Mouse (Mus musculus) kidney, embryonic 16.5 days (tissue): ENCODE measurements around the gene Wdr13. TPM values are rescaled to one million over a fixed set of nuclear protein-coding genes. Genes with fewer than 3 reads are reported as not detected.
"Not testable (repeated sequence)": the region's sequence is repeated elsewhere in the genome, so short reads cannot be mapped to it uniquely, and the experiment has no call there.

Experiments
- ATAC-seq: fragments of 200-750 bp; cut with Nextera tagmentation; 2 replicates; pipeline ENCODE4 v1.8.0; 2017; ENCODE audit warnings: moderate TSS enrichment; ENCODE audit not compliant: low FRiP score, low TSS enrichment
- H3K27ac ChIP-seq: fragments of 300-500 bp; sonication (generic); 2 replicates; pipeline ENCODE4 v1.5.1; 2014; ENCODE audit warnings: low read length
- H3K27me3 ChIP-seq: fragments of 300-500 bp; sonication (generic); 2 replicates; pipeline ENCODE4 v1.6.1; 2014; ENCODE audit warnings: low read length, control low read depth, mixed read lengths; ENCODE audit not compliant: insufficient read depth
- H3K36me3 ChIP-seq: fragments of 300-500 bp; sonication (generic); 2 replicates; pipeline ENCODE4 v1.6.1; 2014; ENCODE audit warnings: low read length, control low read depth, mixed read lengths; ENCODE audit not compliant: insufficient read depth
- H3K4me1 ChIP-seq: fragments of 300-500 bp; sonication (generic); 2 replicates; pipeline ENCODE4 v1.6.1; 2014; ENCODE audit warnings: low read length, control low read depth, mixed read lengths; ENCODE audit not compliant: insufficient read depth
- H3K4me2 ChIP-seq: fragments of 300-500 bp; sonication (generic); replicated peaks from 2 replicates; pipeline ENCODE4 v1.6.1; 2014; ENCODE audit warnings: low read depth, low read length
- H3K4me3 ChIP-seq: fragments of 300-500 bp; sonication (generic); 2 replicates; pipeline ENCODE4 v1.5.1; 2014; ENCODE audit warnings: mild to moderate bottlenecking, low read length
- H3K9ac ChIP-seq: fragments of 300-500 bp; sonication (generic); replicated peaks from 2 replicates; pipeline ENCODE4 v1.6.1; 2014; ENCODE audit warnings: low read length
- H3K9me3 ChIP-seq: fragments of 300-500 bp; sonication (generic); 2 replicates; pipeline ENCODE4 v1.6.1; 2016; ENCODE audit warnings: low read length, control low read depth
- WGBS: fragments of 180-500 bp; shearing (Covaris S2); extraction: QIAGEN DNeasy Blood & Tissue Kit; methylation state at CpG from one replicate; pipeline ENCODE4 v1.1.7; 2014; 5-methylcytosine and 5-hydroxymethylcytosine counted together
- polyA plus RNA-seq: library from polyadenylated mRNA; unstranded; fragments of >200 nt; fragmentation: Nextera tagmentation; extraction: Ambion mirVana; gene quantifications from 2 replicates; pipeline ENCODE4 v1.2.1, GENCODE M21; 2015

Wdr13 gene
- polyA plus RNA-seq, 1 experiment from 2014 or later, result 29.6 TPM

DNA sequence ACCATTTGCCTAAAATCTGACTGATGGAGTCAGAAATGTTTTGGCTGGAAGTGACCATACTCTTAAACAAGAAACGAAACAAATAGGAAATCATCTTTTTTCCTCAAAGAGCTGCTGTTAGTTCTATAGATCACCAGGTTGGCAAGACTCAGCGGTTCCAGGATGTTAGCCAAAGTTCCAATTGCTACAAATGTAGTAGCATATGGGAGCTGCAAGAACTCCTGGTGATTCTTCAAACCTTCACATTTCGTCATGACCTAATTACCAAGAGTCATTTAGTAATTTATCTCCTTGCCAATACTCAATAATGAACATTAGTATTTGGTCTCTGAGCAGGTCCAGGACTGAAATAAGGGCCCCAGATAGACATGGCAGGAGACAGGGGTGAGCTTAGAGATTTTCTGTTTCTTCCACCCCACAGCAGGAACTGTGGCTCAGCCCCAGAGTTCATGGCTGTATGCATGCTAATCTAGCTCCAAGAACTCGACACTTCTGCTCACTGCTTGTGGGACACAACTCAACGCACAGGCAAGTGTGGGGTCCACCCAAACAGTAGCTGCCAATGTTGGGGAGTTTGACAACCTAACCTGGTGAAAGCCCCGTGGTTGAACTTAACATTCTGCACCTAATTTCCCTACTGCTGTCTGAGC lies 8.7 kb downstream of the Wdr13 start:
- H3K4me2 ChIP-seq, result no peak overlapping the region
- H3K36me3 ChIP-seq, result peaks cover 21% of the 10 kb centered on the region
- no peaks in the 10 kb centered on the region for H3K27me3 ChIP-seq
- no peak overlapping the region for H3K4me3 ChIP-seq
- 80% methylated on average over 6 of the region's 6 CpGs for WGBS
- no peak overlapping the region for H3K27ac ChIP-seq
- no peak for ATAC-seq
- H3K9me3 ChIP-seq, result no peaks in the 10 kb centered on the region
- H3K9ac ChIP-seq, result no peak overlapping the region
- no peaks in the 10 kb centered on the region for H3K4me1 ChIP-seq

DNA sequence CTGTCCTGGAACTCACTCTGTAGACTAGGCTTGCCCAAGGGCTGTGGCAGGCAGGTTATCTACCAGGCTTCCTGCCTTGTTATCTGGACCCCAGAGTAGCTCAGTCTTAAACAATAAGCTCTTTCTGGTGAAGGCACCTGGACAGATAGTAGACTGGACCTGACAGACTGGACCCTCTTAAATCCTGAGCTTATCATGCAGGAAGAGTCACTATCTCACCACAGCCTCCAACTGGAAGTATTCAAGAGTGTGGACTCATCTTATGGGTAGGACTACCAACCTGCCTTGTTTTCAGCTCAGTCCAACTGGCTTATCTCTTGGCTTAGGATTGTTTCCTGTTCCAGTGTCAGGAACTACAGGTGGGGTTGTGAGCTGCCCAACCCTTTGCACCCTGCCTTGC lies 15.4 kb downstream of the Wdr13 start:
- Histone ChIP-seq H3K4me1 (no peaks in the 10 kb centered on the region), H3K4me3 (no peak overlapping the region), H3K9me3 (no peaks in the 10 kb centered on the region), H3K9ac (no peak overlapping the region), H3K4me2 (no peak overlapping the region), H3K36me3 (no peaks in the 10 kb centered on the region; the same call in 1 of the 2 replicates), H3K27me3 (no peaks in the 10 kb centered on the region), H3K27ac (no peak overlapping the region)
- no peak for ATAC-seq

DNA sequence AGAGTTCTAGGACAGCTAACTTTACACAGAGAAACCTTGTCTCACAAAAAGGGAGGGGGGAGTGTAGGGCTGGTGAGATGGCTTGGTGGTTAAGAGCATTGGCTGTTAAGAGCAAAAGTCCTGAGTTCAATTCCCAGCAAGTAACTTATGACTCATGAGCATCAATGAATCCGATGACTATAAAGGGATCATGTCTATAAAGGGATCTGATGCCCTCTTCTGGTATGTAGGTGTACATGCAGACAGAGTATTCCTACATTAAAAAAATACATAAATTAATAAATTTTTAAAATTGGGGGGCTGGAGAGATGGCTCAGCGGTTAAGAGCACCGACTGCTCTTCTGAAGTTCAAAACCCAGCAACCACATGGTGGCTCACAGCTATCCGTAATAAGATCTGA lies 17.4 kb downstream of the Wdr13 start:
- H3K27ac ChIP-seq, result no peak overlapping the region
- 80% methylated on average over 4 of the region's 4 CpGs for WGBS
- H3K27me3 ChIP-seq, result no peaks in the 10 kb centered on the region
- no peak for ATAC-seq
- no peaks in the 10 kb centered on the region; the same call in 1 of the 2 replicates for H3K36me3 ChIP-seq
- H3K4me3 ChIP-seq, result no peak overlapping the region
- H3K9ac ChIP-seq, result no peak overlapping the region
- H3K4me1 ChIP-seq, result no peaks in the 10 kb centered on the region
- H3K4me2 ChIP-seq, result no peak overlapping the region
- H3K9me3 ChIP-seq, result no peaks in the 10 kb centered on the region

DNA sequence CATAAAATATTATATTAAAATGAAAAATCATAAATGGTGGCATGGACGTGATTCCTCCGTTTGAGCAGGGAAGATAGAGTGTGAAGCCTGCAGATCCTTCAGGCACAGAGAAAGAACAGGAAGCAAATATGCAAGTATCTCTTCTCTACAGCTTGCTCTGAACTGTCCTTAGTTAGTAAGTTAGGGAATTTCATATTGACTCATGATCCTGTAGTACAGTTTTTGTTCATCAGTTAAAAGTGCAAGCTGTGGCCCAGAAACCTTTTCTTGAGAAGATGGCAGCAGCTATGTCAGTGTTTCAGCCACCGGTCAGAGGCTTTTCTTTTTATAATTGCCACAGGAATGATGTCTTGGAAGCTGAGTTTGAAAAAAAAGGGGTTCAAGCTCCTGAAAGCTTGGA lies 27.7 kb downstream of the Wdr13 start:
- H3K36me3 ChIP-seq, result no peaks in the 10 kb centered on the region
- H3K9me3 ChIP-seq, result no peaks in the 10 kb centered on the region
- ATAC-seq, result no peak
- no peaks in the 10 kb centered on the region for H3K27me3 ChIP-seq
- WGBS, result 82% methylated on average over 3 of the region's 3 CpGs
- H3K9ac ChIP-seq, result no peak overlapping the region
- no peak overlapping the region for H3K27ac ChIP-seq
- H3K4me2 ChIP-seq, result no peak overlapping the region
- no peak overlapping the region for H3K4me3 ChIP-seq
- H3K4me1 ChIP-seq, result no peaks in the 10 kb centered on the region

DNA sequence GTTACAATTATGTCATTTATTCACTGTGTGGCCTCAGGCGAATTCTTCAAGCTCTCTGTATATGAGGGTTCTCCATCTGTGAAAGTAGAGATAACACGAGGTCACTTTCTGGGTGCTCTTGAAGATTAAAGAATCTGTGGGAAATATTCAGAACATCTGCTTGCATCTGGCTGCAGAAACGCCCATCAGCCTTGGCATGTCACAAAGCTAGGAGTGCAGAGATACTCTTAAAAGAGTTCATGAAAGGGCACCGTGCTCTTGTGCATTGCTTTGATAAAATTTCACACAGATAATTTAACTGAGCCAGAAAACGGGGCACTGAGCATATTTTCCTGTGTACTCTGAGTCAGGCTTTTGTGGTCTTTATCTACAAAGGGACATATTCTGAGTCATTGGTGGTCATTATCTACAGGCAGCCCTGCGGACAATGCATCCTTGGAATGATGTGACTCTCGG lies 30.5 kb downstream of the Wdr13 start:
- H3K4me2 ChIP-seq, result no peak overlapping the region
- H3K9me3 ChIP-seq, result no peaks in the 10 kb centered on the region
- no peaks in the 10 kb centered on the region for H3K4me1 ChIP-seq
- H3K4me3 ChIP-seq, result no peak overlapping the region
- no peak for ATAC-seq
- no peak overlapping the region for H3K27ac ChIP-seq
- 68% methylated on average over 7 of the region's 7 CpGs for WGBS
- no peaks in the 10 kb centered on the region for H3K27me3 ChIP-seq
- no peaks in the 10 kb centered on the region for H3K36me3 ChIP-seq
- H3K9ac ChIP-seq, result no peak overlapping the region

DNA sequence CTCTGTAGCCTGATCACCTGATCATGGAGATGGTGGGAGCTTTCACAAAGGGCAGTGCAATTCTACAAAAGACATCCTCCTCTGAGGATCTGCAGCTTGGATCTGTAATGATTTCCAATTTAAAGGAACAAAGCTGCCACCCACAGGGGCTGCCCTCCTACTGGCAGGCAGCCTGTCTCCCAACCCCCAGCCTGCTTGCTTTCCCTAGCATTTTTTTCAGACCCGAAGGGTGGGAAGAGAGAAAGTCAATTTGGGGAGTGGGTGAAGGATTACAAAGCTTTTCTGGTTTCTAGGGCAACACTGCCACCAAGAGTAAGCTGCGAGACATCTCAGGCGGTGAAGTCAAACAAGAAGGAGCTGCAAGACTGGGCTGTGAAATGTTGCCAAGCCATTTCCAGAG lies 31.7 kb downstream of the Wdr13 start:
- H3K4me3 ChIP-seq, result no peak overlapping the region
- H3K27ac ChIP-seq, result no peak overlapping the region
- no peak overlapping the region for H3K9ac ChIP-seq
- no peak for ATAC-seq
- WGBS, result 20% methylated on average over 3 of the region's 3 CpGs
- no peaks in the 10 kb centered on the region for H3K9me3 ChIP-seq
- H3K4me2 ChIP-seq, result no peak overlapping the region
- H3K4me1 ChIP-seq, result no peaks in the 10 kb centered on the region
- no peaks in the 10 kb centered on the region for H3K27me3 ChIP-seq
- H3K36me3 ChIP-seq, result no peaks in the 10 kb centered on the region

DNA sequence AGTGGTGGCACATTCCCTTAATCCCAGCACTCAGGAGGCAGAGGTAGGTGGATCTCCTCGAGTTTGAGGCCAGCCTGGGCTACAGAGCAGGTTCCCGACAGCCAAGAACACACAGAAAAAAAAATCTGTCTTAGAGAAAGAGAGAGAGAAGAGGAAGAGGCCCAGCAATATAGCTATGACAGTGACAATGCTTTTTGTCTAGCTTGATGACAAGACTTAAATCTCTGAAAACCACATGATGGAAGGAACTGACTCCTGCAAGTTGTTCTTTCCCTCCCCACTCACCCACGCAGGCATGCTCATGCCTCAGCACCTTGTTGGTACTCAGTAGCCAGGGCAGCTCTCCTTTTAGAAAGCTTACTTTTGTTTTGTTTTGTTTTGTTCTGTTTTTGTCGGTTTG lies 33.3 kb downstream of the Wdr13 start:
- H3K27ac ChIP-seq, result no peak overlapping the region
- H3K4me2 ChIP-seq, result no peak overlapping the region
- no peak for ATAC-seq
- H3K4me1 ChIP-seq, result no peaks in the 10 kb centered on the region
- H3K4me3 ChIP-seq, result no peak overlapping the region
- H3K27me3 ChIP-seq, result no peaks in the 10 kb centered on the region
- no peaks in the 10 kb centered on the region for H3K36me3 ChIP-seq
- H3K9me3 ChIP-seq, result no peaks in the 10 kb centered on the region
- WGBS, result 70% methylated on average over 4 of the region's 4 CpGs
- no peak overlapping the region for H3K9ac ChIP-seq

DNA sequence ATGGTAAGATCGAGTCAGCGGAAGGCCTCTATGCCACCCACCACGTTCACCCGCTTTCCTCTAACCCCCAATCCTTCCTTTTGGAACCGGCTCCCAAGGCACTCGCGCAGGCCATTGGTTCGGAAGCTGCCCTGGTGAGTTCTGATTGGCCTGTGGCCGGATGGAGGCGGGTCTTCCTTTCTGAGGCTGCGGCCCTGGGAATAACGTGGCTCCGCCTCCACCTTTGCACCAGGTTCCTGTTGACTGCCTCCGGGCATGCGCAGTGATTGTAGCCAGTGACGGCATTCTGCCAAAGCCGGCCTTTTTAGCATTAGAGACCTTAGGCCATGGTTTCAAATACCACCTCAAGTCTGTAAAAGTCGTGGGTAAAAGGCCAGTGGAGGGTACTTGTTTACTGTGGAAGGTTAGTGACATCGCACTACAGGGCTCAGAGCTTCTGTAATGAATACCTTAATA lies 35.9 kb downstream of the Wdr13 start:
- Histone ChIP-seq H3K9ac (peak overlapping the region; percentile 29; the same call in 1 of the 2 replicates), H3K36me3 (no peaks in the 10 kb centered on the region), H3K4me3 (peak overlapping the region; percentile 33), H3K9me3 (no peaks in the 10 kb centered on the region), H3K27ac (peak overlapping the region; percentile 77), H3K27me3 (no peaks in the 10 kb centered on the region), H3K4me1 (no peaks in the 10 kb centered on the region), H3K4me2 (peak overlapping the region; percentile 51)
- peak; percentile 97 for ATAC-seq
- WGBS, result 21% methylated on average over 19 of the region's 19 CpGs

DNA sequence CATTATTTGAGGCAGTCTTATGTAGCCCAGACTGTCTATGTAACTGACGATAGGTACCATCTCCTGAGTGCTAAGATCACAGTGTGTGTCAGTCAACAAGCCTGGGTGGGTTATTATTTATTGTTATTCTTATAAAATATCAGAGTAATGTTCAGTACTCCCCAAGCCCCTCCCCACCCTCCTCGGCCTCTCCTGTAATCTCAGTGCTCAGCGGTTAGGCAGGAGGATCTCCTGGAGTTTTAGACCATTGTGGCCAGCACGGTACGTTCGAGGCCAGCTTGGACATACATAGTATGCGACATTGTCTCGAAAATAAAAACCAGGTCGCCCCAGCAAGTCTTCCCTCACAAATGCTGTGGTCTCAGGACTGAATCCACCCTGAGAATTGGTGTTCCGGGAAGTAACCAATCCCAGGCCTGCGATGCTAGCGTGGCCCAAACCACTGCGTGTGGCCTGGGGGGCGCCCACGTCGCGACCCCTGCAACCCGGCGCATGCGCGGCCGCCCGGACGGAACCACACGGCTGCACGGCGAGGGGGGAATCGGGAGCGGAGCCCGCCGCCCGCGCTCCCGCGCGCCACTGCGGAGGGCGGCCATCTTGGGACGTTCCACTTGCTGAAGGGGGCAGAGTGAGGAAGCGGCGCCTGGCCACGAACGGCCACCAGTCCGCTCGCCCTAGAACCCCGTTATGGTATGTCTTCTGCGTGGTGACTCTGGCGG lies 36.5 kb downstream of the Wdr13 start:
- H3K9me3 ChIP-seq, H3K4me1 ChIP-seq, H3K36me3 ChIP-seq, H3K27ac ChIP-seq, H3K27me3 ChIP-seq: not testable (repeated sequence)
- WGBS, result 36% methylated on average over 14 of the region's 48 CpGs
- Histone ChIP-seq H3K9ac (peak overlapping the region; percentile 38; the same call in 1 of the 2 replicates), H3K4me3 (peak overlapping the region; percentile 35), H3K4me2 (peak overlapping the region; percentile 49)
- ATAC-seq, result peak; percentile 93

DNA sequence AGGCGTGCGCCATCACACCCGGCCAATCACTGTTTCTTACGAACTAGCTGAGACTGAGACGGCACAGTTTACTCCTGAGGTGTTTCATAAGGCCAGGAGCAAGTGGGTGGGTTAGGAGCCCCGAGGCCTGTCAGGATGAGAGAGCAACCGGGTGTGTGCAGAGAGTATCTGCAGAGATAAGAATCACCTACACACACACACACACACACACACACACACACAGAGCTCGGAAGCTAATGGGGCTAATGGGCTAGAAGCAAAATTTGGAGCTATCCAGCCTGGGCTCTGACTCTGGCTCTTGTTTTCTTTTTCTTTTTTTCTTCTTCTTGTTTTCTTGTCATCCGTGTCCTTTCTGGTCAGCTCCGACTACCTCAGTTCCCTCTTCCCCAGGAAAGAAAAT lies 37.1 kb downstream of the Wdr13 start:
- H3K36me3 ChIP-seq, result no peaks in the 10 kb centered on the region
- H3K9me3 ChIP-seq, result no peaks in the 10 kb centered on the region
- no peak for ATAC-seq
- H3K4me2 ChIP-seq, result peak overlapping the region; percentile 49
- 80% methylated on average over 10 of the region's 10 CpGs for WGBS
- H3K27me3 ChIP-seq, result no peaks in the 10 kb centered on the region
- peak overlapping the region; percentile 35 for H3K4me3 ChIP-seq
- H3K27ac ChIP-seq, result no peak overlapping the region
- no peaks in the 10 kb centered on the region for H3K4me1 ChIP-seq
- no peak overlapping the region; the same call in 1 of the 2 replicates for H3K9ac ChIP-seq
